Mouse (Mus musculus): ENCODE measurements around the gene Gdi1. TPM values are rescaled to one million over a fixed set of nuclear protein-coding genes. Genes with fewer than 3 reads are reported as not detected.

Gene Gdi1
- total and polyA plus RNA-seq, 2 experiments from 2014 or later, result 344 to 960 TPM

GRCm38 (mm10) chrX:74273422-74274322 lies 31.1 kb upstream of the Gdi1 start:
- ATAC-seq (ENCODE audit: low FRiP score), result no peak
- no peak for TF ChIP-seq CTCF (IDR thresholded peaks at IDR 0.05)
- Histone ChIP-seq H3K27ac (ENCODE audit: low read depth, low read length) (no peak overlapping the region), H3K27me3 (ENCODE audit: insufficient read depth, low read length) (no peaks in the 10 kb centered on the region), H3K9ac (replicated peaks; ENCODE audit: low read length, poor library complexity, severe bottlenecking) (no peak overlapping the region), H3K4me1 (ENCODE audit: insufficient read depth, low read length) (no peaks in the 10 kb centered on the region), H3K36me3 (ENCODE audit: insufficient read depth, low read length) (no peaks in the 10 kb centered on the region; the same call in 1 of the 2 replicates), H3K4me2 (ENCODE audit: low read depth, low read length, poor library complexity, severe bottlenecking) (no peak overlapping the region), H3K4me3 (ENCODE audit: low read depth, low read length) (no peak overlapping the region), H3K9me3 (ENCODE audit: low read length) (no peaks in the 10 kb centered on the region)
- WGBS, result 27% methylated on average over 10 of the region's 10 CpGs
- no peak for DNase-seq (ENCODE audit: low spot score)

- no peak overlapping the region for H3K4me2 ChIP-seq (ENCODE audit: low read depth, low read length, poor library complexity, severe bottlenecking)
- no peaks in the 10 kb centered on the region for H3K27me3 ChIP-seq (ENCODE audit: insufficient read depth, low read length)
- no peak for TF ChIP-seq CTCF (IDR thresholded peaks at IDR 0.05)
- H3K4me3 ChIP-seq (ENCODE audit: low read depth, low read length), result no peak overlapping the region
- DNase-seq (ENCODE audit: low spot score) (no peak), ATAC-seq (ENCODE audit: low FRiP score) (no peak)
- H3K4me1 ChIP-seq (ENCODE audit: insufficient read depth, low read length), result no peaks in the 10 kb centered on the region
- no peak overlapping the region for H3K27ac ChIP-seq (ENCODE audit: low read depth, low read length)
- no peak overlapping the region for H3K9ac ChIP-seq (replicated peaks; ENCODE audit: low read length, poor library complexity, severe bottlenecking)
- H3K36me3 ChIP-seq (ENCODE audit: insufficient read depth, low read length), result no peaks in the 10 kb centered on the region; the same call in 1 of the 2 replicates
- H3K9me3 ChIP-seq (ENCODE audit: low read length), result no peaks in the 10 kb centered on the region
- WGBS, result 82% methylated on average over 8 of the region's 8 CpGs
Observed at GRCm38 (mm10) chrX:74277916-74278315, 26.9 kb upstream of the Gdi1 start.

GRCm38 (mm10) chrX:74281041-74281731 lies 23.6 kb upstream of the Gdi1 start:
- H3K4me2 ChIP-seq (ENCODE audit: low read depth, low read length, poor library complexity, severe bottlenecking), result peak overlapping the region; percentile 57
- no peak overlapping the region for H3K27ac ChIP-seq (ENCODE audit: low read depth, low read length)
- no peaks in the 10 kb centered on the region for H3K9me3 ChIP-seq (ENCODE audit: low read length)
- no peak for TF ChIP-seq CTCF (IDR thresholded peaks at IDR 0.05)
- WGBS, result 20% methylated on average over 14 of the region's 14 CpGs
- ATAC-seq (ENCODE audit: low FRiP score) (no peak), DNase-seq (ENCODE audit: low spot score) (no peak)
- no peaks in the 10 kb centered on the region for H3K4me1 ChIP-seq (ENCODE audit: insufficient read depth, low read length)
- H3K36me3 ChIP-seq (ENCODE audit: insufficient read depth, low read length), result no peaks in the 10 kb centered on the region
- no peaks in the 10 kb centered on the region for H3K27me3 ChIP-seq (ENCODE audit: insufficient read depth, low read length)
- H3K4me3 ChIP-seq (ENCODE audit: low read depth, low read length), result peak overlapping the region; percentile 48
- peak overlapping the region; percentile 63 for H3K9ac ChIP-seq (replicated peaks; ENCODE audit: low read length, poor library complexity, severe bottlenecking)

GRCm38 (mm10) chrX:74281732-74282394 lies 22.9 kb upstream of the Gdi1 start, which contains the start of the genes Taz and Dnase1l1:
Gene Taz (plus strand): TSS chrX:74281912.
Gene Dnase1l1 (minus strand): TSS chrX:74282337.
- 24% methylated on average over 16 of the region's 16 CpGs for WGBS
- DNase-seq (ENCODE audit: low spot score), result peak; percentile 55
- ATAC-seq (ENCODE audit: low FRiP score), result peak; percentile 65
- Histone ChIP-seq H3K27me3 (ENCODE audit: insufficient read depth, low read length) (no peaks in the 10 kb centered on the region), H3K9ac (replicated peaks; ENCODE audit: low read length, poor library complexity, severe bottlenecking) (peak within 1 kb of the TSS; percentile 63), H3K4me2 (ENCODE audit: low read depth, low read length, poor library complexity, severe bottlenecking) (peak within 1 kb of the TSS; percentile 57), H3K27ac (ENCODE audit: low read depth, low read length) (peak within 1 kb of the TSS; percentile 82), H3K36me3 (ENCODE audit: insufficient read depth, low read length) (no peaks in the 10 kb centered on the region), H3K9me3 (ENCODE audit: low read length) (no peaks in the 10 kb centered on the region), H3K4me3 (ENCODE audit: low read depth, low read length) (peak within 1 kb of the TSS; percentile 48), H3K4me1 (ENCODE audit: insufficient read depth, low read length) (no peaks in the 10 kb centered on the region)
- TF ChIP-seq CTCF (IDR thresholded peaks at IDR 0.05), result peak; percentile 2; the same call in 1 of the 2 replicates

GRCm38 (mm10) chrX:74282395-74283091 lies 22.3 kb upstream of the Gdi1 start:
- H3K4me2 ChIP-seq (ENCODE audit: low read depth, low read length, poor library complexity, severe bottlenecking), result peak overlapping the region; percentile 57
- ATAC-seq (ENCODE audit: low FRiP score) (peak; percentile 87), DNase-seq (ENCODE audit: low spot score) (peak; percentile 91)
- H3K4me1 ChIP-seq (ENCODE audit: insufficient read depth, low read length), result no peaks in the 10 kb centered on the region
- H3K27ac ChIP-seq (ENCODE audit: low read depth, low read length), result peak overlapping the region; percentile 82
- H3K36me3 ChIP-seq (ENCODE audit: insufficient read depth, low read length), result no peaks in the 10 kb centered on the region
- WGBS, result 25% methylated on average over 35 of the region's 39 CpGs
- peak overlapping the region; percentile 48 for H3K4me3 ChIP-seq (ENCODE audit: low read depth, low read length)
- no peaks in the 10 kb centered on the region for H3K9me3 ChIP-seq (ENCODE audit: low read length)
- no peaks in the 10 kb centered on the region for H3K27me3 ChIP-seq (ENCODE audit: insufficient read depth, low read length)
- H3K9ac ChIP-seq (replicated peaks; ENCODE audit: low read length, poor library complexity, severe bottlenecking), result peak overlapping the region; percentile 63
- no peak for TF ChIP-seq CTCF (IDR thresholded peaks at IDR 0.05)

Data from midbrain, postnatal 0 days (tissue).